Mouse (Mus musculus): ENCODE measurements around the gene Npm1. TPM values are rescaled to one million over a fixed set of nuclear protein-coding genes. Genes with fewer than 3 reads are reported as not detected.

Npm1 gene
- polyA plus RNA-seq, 1 experiment from 2014 or later, result 1,324 TPM

- Histone ChIP-seq H3K4me1 (no peaks in the 10 kb centered on the region), H3K27me3 (ENCODE audit: low read depth, poor library complexity, severe bottlenecking) (peaks cover 4% of the 10 kb centered on the region), H3K36me3 (no peaks in the 10 kb centered on the region), H3K27ac (replicated peaks) (no peak overlapping the region), H3K4me3 (no peak overlapping the region), H3K9me3 (replicated peaks) (no peaks in the 10 kb centered on the region)
- 13% methylated on average over 9 of the region's 9 CpGs for WGBS
- peak; percentile 63 for DNase-seq (ENCODE audit: low spot score)
Measured at GRCm38 (mm10) chr11:33170489-33170888, 7.5 kb upstream of the Npm1 start.

GRCm38 (mm10) chr11:33162211-33162997 is 602 bp downstream of the Npm1 start:
- Histone ChIP-seq H3K4me3 (peak overlapping the region; percentile 96), H3K27ac (replicated peaks) (peak overlapping the region; percentile 97), H3K36me3 (peaks cover 40% of the 10 kb centered on the region), H3K27me3 (ENCODE audit: low read depth, poor library complexity, severe bottlenecking) (no peaks in the 10 kb centered on the region), H3K9me3 (replicated peaks) (no peaks in the 10 kb centered on the region), H3K4me1 (peaks cover 34% of the 10 kb centered on the region)
- 2% methylated on average over 53 of the region's 53 CpGs for WGBS
- peak; percentile 81 for DNase-seq (ENCODE audit: low spot score)

- no peak for DNase-seq (ENCODE audit: low spot score)
- Histone ChIP-seq H3K27me3 (ENCODE audit: low read depth, poor library complexity, severe bottlenecking) (no peaks in the 10 kb centered on the region), H3K36me3 (peaks cover 66% of the 10 kb centered on the region), H3K4me1 (peaks cover 34% of the 10 kb centered on the region), H3K9me3 (replicated peaks) (no peaks in the 10 kb centered on the region), H3K4me3 (no peak overlapping the region), H3K27ac (replicated peaks) (no peak overlapping the region)
- 93% methylated on average over 3 of the region's 3 CpGs for WGBS
Measured at GRCm38 (mm10) chr11:33159741-33160140, 3.3 kb downstream of the Npm1 start.

GRCm38 (mm10) chr11:33157453-33158196 is 5.4 kb downstream of the Npm1 start:
- peaks cover 26% of the 10 kb centered on the region for H3K4me1 ChIP-seq
- H3K27ac ChIP-seq (replicated peaks), result no peak overlapping the region
- WGBS, result 87% methylated on average over 2 of the region's 2 CpGs
- peak; percentile 2 for DNase-seq (ENCODE audit: low spot score)
- H3K9me3 ChIP-seq (replicated peaks), result no peaks in the 10 kb centered on the region
- no peaks in the 10 kb centered on the region for H3K27me3 ChIP-seq (ENCODE audit: low read depth, poor library complexity, severe bottlenecking)
- no peak overlapping the region for H3K4me3 ChIP-seq
- peaks cover 88% of the 10 kb centered on the region for H3K36me3 ChIP-seq

- 90% methylated on average over 4 of the region's 4 CpGs for WGBS
- H3K27me3 ChIP-seq (ENCODE audit: low read depth, poor library complexity, severe bottlenecking), result no peaks in the 10 kb centered on the region
- H3K27ac ChIP-seq (replicated peaks), result no peak overlapping the region
- DNase-seq (ENCODE audit: low spot score), result peak; percentile 3
- H3K9me3 ChIP-seq (replicated peaks), result no peaks in the 10 kb centered on the region
- no peak overlapping the region for H3K4me3 ChIP-seq
- peaks cover 99% of the 10 kb centered on the region for H3K36me3 ChIP-seq
- peaks cover 22% of the 10 kb centered on the region for H3K4me1 ChIP-seq
Measured at GRCm38 (mm10) chr11:33156436-33157015, 6.5 kb downstream of the Npm1 start.

- Histone ChIP-seq H3K9me3 (replicated peaks) (no peaks in the 10 kb centered on the region), H3K4me1 (0 out of 2 replicates have a peak, but pooled peaks cover 7% of the 10 kb centered on the region), H3K36me3 (peaks cover 100% of the 10 kb centered on the region), H3K27ac (replicated peaks) (no peak overlapping the region), H3K27me3 (ENCODE audit: low read depth, poor library complexity, severe bottlenecking) (no peaks in the 10 kb centered on the region), H3K4me3 (no peak overlapping the region)
- 91% methylated on average over 3 of the region's 3 CpGs for WGBS
- no peak for DNase-seq (ENCODE audit: low spot score)
Measured at GRCm38 (mm10) chr11:33154459-33154858, 8.5 kb downstream of the Npm1 start.

- 96% methylated on average over 1 of the region's 1 CpGs for WGBS
- no peak overlapping the region for H3K4me3 ChIP-seq
- no peak for DNase-seq (ENCODE audit: low spot score)
- no peaks in the 10 kb centered on the region for H3K9me3 ChIP-seq (replicated peaks)
- no peak overlapping the region for H3K27ac ChIP-seq (replicated peaks)
- no peaks in the 10 kb centered on the region for H3K27me3 ChIP-seq (ENCODE audit: low read depth, poor library complexity, severe bottlenecking)
- H3K36me3 ChIP-seq, result peaks cover 87% of the 10 kb centered on the region
- H3K4me1 ChIP-seq, result peaks cover 9% of the 10 kb centered on the region
Measured at GRCm38 (mm10) chr11:33152997-33153396, 10.0 kb downstream of the Npm1 start.

GRCm38 (mm10) chr11:33151780-33152145 is 11.2 kb downstream of the Npm1 start:
- peaks cover 75% of the 10 kb centered on the region for H3K36me3 ChIP-seq
- H3K27me3 ChIP-seq (ENCODE audit: low read depth, poor library complexity, severe bottlenecking), result peaks cover 6% of the 10 kb centered on the region
- H3K27ac ChIP-seq (replicated peaks), result no peak overlapping the region
- H3K4me1 ChIP-seq, result peaks cover 19% of the 10 kb centered on the region
- WGBS, result 84% methylated on average over 4 of the region's 4 CpGs
- no peak for DNase-seq (ENCODE audit: low spot score)
- H3K4me3 ChIP-seq, result no peak overlapping the region
- no peaks in the 10 kb centered on the region for H3K9me3 ChIP-seq (replicated peaks)

GRCm38 (mm10) chr11:33151128-33151779 is 11.8 kb downstream of the Npm1 start:
- H3K27ac ChIP-seq (replicated peaks), result no peak overlapping the region
- peaks cover 11% of the 10 kb centered on the region for H3K27me3 ChIP-seq (ENCODE audit: low read depth, poor library complexity, severe bottlenecking)
- no peak for DNase-seq (ENCODE audit: low spot score)
- H3K4me3 ChIP-seq, result no peak overlapping the region
- peaks cover 24% of the 10 kb centered on the region for H3K4me1 ChIP-seq
- peaks cover 70% of the 10 kb centered on the region for H3K36me3 ChIP-seq
- H3K9me3 ChIP-seq (replicated peaks), result no peaks in the 10 kb centered on the region
- 75% methylated on average over 3 of the region's 3 CpGs for WGBS

- peaks cover 33% of the 10 kb centered on the region for H3K4me1 ChIP-seq
- peaks cover 20% of the 10 kb centered on the region for H3K27me3 ChIP-seq (ENCODE audit: low read depth, poor library complexity, severe bottlenecking)
- peaks cover 61% of the 10 kb centered on the region for H3K36me3 ChIP-seq
- H3K4me3 ChIP-seq, result no peak overlapping the region
- H3K27ac ChIP-seq (replicated peaks), result no peak overlapping the region
- no peaks in the 10 kb centered on the region for H3K9me3 ChIP-seq (replicated peaks)
- peak; percentile 11 for DNase-seq (ENCODE audit: low spot score)
Measured at GRCm38 (mm10) chr11:33150364-33150763, 12.6 kb downstream of the Npm1 start.

GRCm38 (mm10) chr11:33149453-33149852 is 13.6 kb downstream of the Npm1 start:
- DNase-seq (ENCODE audit: low spot score), result peak; percentile 17
- no peak overlapping the region for H3K27ac ChIP-seq (replicated peaks)
- H3K4me3 ChIP-seq, result no peak overlapping the region
- peaks cover 42% of the 10 kb centered on the region for H3K4me1 ChIP-seq
- peaks cover 52% of the 10 kb centered on the region for H3K36me3 ChIP-seq
- H3K27me3 ChIP-seq (ENCODE audit: low read depth, poor library complexity, severe bottlenecking), result peaks cover 29% of the 10 kb centered on the region
- H3K9me3 ChIP-seq (replicated peaks), result no peaks in the 10 kb centered on the region

- H3K9me3 ChIP-seq (replicated peaks), result no peaks in the 10 kb centered on the region
- no peak for DNase-seq (ENCODE audit: low spot score)
- peaks cover 46% of the 10 kb centered on the region for H3K4me1 ChIP-seq
- peaks cover 48% of the 10 kb centered on the region for H3K36me3 ChIP-seq
- H3K27me3 ChIP-seq (ENCODE audit: low read depth, poor library complexity, severe bottlenecking), result peaks cover 33% of the 10 kb centered on the region
- no peak overlapping the region for H3K27ac ChIP-seq (replicated peaks)
- no peak overlapping the region for H3K4me3 ChIP-seq
- WGBS, result 30% methylated on average over 3 of the region's 3 CpGs
Measured at GRCm38 (mm10) chr11:33149088-33149436, 13.9 kb downstream of the Npm1 start.

Data from midbrain, embryonic 10.5 days (tissue).